Mouse (Mus musculus): ENCODE results near the gene Gfm2. TPM values are rescaled to one million over a fixed set of nuclear protein-coding genes. Genes with fewer than 3 reads are reported as not detected.

The Gfm2 gene
- 28.3 TPM for total RNA-seq (2023)

DNA sequence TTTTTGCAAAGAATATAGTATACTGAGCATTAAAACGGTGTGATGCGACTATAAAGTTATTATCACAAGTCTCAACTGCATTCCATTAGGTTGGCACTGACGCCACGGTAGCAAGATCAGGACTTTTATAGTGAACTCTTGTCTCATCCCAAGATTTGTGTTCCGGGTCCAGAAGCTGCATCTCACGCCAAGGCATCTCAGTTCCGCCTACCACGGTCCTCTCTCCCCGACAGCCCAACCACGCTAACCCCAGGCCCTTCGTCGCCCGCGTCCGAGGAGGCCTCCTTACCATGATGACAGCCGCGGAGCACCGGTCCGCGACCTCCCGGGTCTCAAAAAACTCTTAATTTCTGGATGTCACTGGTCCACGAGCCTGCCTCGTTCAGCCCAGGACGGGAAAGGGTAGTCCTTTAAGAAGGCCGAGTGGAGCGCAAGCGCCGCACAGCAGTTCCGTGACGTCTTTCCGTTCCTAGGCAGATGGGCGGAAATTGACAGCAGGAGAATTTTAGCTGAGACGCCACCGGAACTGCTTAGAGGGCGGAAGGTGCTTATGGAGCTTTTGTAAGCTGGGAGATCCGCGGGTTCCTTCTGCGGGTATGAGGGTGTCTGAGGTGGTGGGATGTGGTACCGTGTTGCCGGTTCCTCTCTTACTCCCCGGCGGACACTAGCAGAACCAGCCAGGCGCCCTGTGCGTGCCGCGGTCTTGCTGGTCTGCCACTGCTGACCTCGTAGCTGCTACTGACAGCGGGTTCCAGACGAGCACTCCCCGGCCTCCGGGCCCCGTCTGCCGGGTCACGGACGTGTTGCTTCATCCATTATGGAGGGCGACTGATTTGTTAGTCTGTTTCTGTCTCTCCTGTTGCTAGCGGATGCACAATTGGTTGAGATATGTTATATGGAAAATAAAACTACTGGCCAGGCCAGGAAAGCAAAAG lies at the start of gene Gfm2, which contains the start of gene Nsa2:
Gene Gfm2, plus strand, starts transcription at position 472 of the 935 bp plus-strand sequence.
Gene Nsa2, minus strand, starts transcription at position 472 of the 935 bp plus-strand sequence.

DNA sequence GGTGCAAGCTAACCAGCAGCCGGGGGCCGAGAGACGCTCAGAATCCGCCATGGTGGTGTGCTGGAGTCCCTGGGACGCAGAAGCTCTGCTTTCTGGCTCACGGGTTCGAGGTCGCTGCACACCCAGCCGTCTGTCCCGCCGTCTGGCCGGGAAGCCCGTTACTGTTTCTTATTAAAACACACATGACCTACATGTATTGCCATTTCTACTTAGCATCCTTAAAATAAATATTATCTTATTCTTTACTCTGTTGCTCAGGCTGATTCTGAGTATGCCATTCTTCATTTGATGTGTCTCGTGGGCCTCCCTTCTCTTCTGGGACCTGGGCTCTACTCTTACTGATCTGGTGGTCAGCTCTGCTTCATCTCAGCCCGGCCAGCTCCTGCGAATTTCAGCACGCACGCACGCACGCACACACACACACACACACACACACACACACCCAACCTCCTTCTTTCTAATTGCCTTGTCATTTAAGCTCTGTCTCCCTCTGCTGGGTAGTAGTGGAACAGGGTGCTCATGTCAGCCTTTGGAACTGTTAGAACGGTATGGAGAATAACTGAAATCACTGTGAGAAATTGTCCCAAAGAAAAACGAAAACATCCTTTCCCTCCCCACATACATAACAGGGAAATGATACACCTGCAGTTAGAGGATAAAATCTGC lies 38.4 kb upstream of the Gfm2 start, which contains the start of gene Gm6169:
Gene Gm6169, minus strand, starts transcription at position 51 of the 666 bp plus-strand sequence.

DNA sequence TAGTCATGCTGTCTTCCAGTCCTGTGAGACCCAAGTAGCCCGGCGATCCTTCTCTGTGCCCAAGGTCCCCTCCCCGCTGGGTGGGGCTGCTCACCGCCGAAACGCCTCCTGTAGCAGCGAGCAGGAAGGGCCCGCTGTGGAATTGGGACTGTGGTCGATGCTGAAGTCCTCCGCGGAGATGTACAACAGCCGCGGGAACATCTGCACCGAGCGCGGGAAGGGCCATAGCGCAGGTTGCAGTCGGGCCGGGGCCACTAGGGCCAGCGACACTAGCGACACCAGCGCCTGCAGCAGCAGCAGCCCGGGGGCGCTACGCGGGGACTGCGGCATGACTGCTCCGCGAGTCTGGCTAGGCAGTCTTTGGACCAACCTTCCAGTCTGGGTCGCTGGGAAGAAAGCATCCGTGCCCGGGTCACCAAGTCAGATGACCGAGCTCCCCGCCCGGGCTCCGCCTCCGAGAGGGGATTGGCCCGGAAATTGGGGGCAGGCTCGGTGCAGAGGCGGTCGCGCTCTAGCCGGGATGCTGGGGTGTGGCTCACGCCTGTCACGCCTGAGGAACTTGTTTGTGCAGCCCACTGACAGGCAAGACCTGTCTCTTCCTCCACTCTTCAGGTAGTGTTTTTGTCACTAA lies 60.3 kb downstream of the Gfm2 start, which contains the start of gene Hexb:
Gene Hexb, minus strand, starts transcription at position 426 of the 631 bp plus-strand sequence.

Other genes starting within 250 kb of the Gfm2 start
- not detected for gene Gcnt4, start 213.2 kb upstream of the Gfm2 start, total RNA-seq (2023)
- gene 1700029F12Rik, start 103.6 kb upstream of the Gfm2 start, total RNA-seq (2023), result not detected
- gene Fam169a, start 70.7 kb upstream of the Gfm2 start, total RNA-seq (2023), result not detected
- not detected for gene Gm6169, start 38.7 kb upstream of the Gfm2 start, total RNA-seq (2023)
- gene Nsa2, start within 50 bp of the Gfm2 start, total RNA-seq (2023), result 188 TPM
- 36.9 TPM for gene Hexb, start 60.4 kb downstream of the Gfm2 start, total RNA-seq (2023)
- 16.6 TPM for gene Enc1, start 103.2 kb downstream of the Gfm2 start, total RNA-seq (2023)